Mouse (Mus musculus): ENCODE measurements around the gene Mdm1.

DNA sequence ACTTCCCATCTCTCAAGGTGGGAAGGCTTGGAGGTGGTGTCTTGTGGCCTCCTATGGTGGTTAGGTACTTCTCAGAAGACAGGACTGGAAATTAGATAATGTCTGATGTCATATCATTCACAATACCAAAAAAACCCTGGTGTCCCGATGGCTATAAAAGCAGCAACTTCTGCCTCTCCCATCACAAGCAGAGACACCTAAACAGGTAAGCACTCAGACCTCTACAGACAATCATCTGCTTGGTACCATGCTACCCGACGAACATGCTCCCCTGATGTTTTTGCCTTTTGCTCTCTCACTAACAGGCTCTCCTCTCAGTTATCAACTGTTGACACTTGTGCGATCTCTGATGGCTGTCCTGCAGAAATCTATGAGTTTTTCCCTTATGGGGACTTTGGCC is 63.0 kb downstream of the Mdm1 start, which contains the start of gene Il22:
- TF ChIP-seq CTCF (IDR thresholded peaks at IDR 0.05; ENCODE audit: low read depth, low read length) (no peak), POLR2A (IDR thresholded peaks at IDR 0.05; ENCODE audit: extremely low read depth, insufficient read depth, low read length) (no peak)
